Mouse (Mus musculus) stomach, postnatal 0 days (tissue): ENCODE results near the gene Mcm3ap. TPM values are rescaled to one million over a fixed set of nuclear protein-coding genes. Genes with fewer than 3 reads are reported as not detected.
A peak's percentile ranks its signal among the peaks of the same experiment; 100 is the strongest.

Experiments
- ATAC-seq: fragments of 200-750 bp; cut with Nextera tagmentation; 2 replicates; pipeline ENCODE4 v1.8.0; 2017; ENCODE audit not compliant: low FRiP score, low TSS enrichment
- DNase-seq: peaks from one replicate; pipeline ENCODE4 v3.0.0-alpha.2; 2016; ENCODE audit warnings: low spot score
- H3K27ac ChIP-seq: fragments of 300-500 bp; sonication (generic); replicated peaks from 2 replicates; pipeline ENCODE4 v1.5.1; 2014; ENCODE audit warnings: mild to moderate bottlenecking, control low read depth
- H3K27me3 ChIP-seq: fragments of 300-500 bp; sonication (generic); 2 replicates; pipeline ENCODE4 v1.6.1; 2014; ENCODE audit warnings: low read length; ENCODE audit not compliant: control insufficient read depth, insufficient read depth
- H3K36me3 ChIP-seq: fragments of 300-500 bp; sonication (generic); 2 replicates; pipeline ENCODE4 v1.6.1; 2014; ENCODE audit warnings: low read length, mixed read lengths; ENCODE audit not compliant: control insufficient read depth, insufficient read depth
- H3K4me1 ChIP-seq: fragments of 300-500 bp; sonication (generic); replicated peaks from 2 replicates; pipeline ENCODE4 v1.6.1; 2014; ENCODE audit warnings: antibody characterized with exemption; ENCODE audit not compliant: control insufficient read depth, insufficient read depth
- H3K4me2 ChIP-seq: fragments of 300-500 bp; sonication (generic); replicated peaks from 2 replicates; pipeline ENCODE4 v1.6.1; 2014; ENCODE audit warnings: low read depth, mild to moderate bottlenecking, control low read depth, moderate library complexity
- H3K4me3 ChIP-seq: fragments of 300-500 bp; sonication (generic); 2 replicates; pipeline ENCODE4 v1.5.1; 2014; ENCODE audit warnings: low read depth, low read length, control low read depth
- H3K9ac ChIP-seq: fragments of 300-500 bp; sonication (generic); 2 replicates; pipeline ENCODE4 v1.6.1; 2014; ENCODE audit warnings: mild to moderate bottlenecking, low read length, control low read depth, mixed read lengths
- H3K9me3 ChIP-seq: fragments of 300-500 bp; sonication (generic); 2 replicates; pipeline ENCODE4 v1.6.1; 2016; ENCODE audit warnings: low read length; ENCODE audit not compliant: control insufficient read depth
- CTCF ChIP-seq: IDR thresholded peaks from 2 replicates; pipeline ENCODE4 v1.5.1; 2016; ENCODE audit warnings: antibody characterized with exemption, low read depth, mild to moderate bottlenecking, moderate library complexity
- EP300 ChIP-seq: optimal IDR thresholded peaks from 2 replicates; pipeline ENCODE3; 2016; ENCODE audit warnings: antibody characterized with exemption
- WGBS: fragments of 180-500 bp; shearing (Covaris S2); extraction: QIAGEN DNeasy Blood & Tissue Kit; methylation state at CpG from one replicate; pipeline ENCODE4 v1.1.7; 2014; 5-methylcytosine and 5-hydroxymethylcytosine counted together
- polyA plus RNA-seq: library from polyadenylated mRNA; unstranded; fragments of >200 nt; fragmentation: Nextera tagmentation; extraction: Ambion mirVana; gene quantifications from 2 replicates; pipeline ENCODE4 v1.2.1, GENCODE M21; 2015

Mcm3ap gene
- polyA plus RNA-seq, 1 experiment from 2014 or later: 22.7 TPM

GRCm38 (mm10) chr10:76531828-76532227 lies 63.1 kb downstream of the Mcm3ap start:
- TF ChIP-seq EP300 (no peak), CTCF (no peak)
- Histone ChIP-seq H3K27me3 (no peaks in the 10 kb centered on the region), H3K4me2 (peak overlapping the region; percentile 92), H3K36me3 (no peaks in the 10 kb centered on the region; the same call in 1 of the 2 replicates), H3K4me1 (no peaks in the 10 kb centered on the region), H3K4me3 (peak overlapping the region; percentile 59), H3K9me3 (no peaks in the 10 kb centered on the region), H3K9ac (peak overlapping the region; percentile 72), H3K27ac (peak overlapping the region; percentile 78)
- DNase-seq (no peak), ATAC-seq (peak; percentile 16)
- under 1% methylated on average over 14 of the region's 14 CpGs for WGBS

GRCm38 (mm10) chr10:76535526-76535925 lies 66.8 kb downstream of the Mcm3ap start:
- H3K27ac ChIP-seq: no peak overlapping the region
- no peaks in the 10 kb centered on the region for H3K27me3 ChIP-seq
- peaks cover 10% of the 10 kb centered on the region for H3K36me3 ChIP-seq
- no peaks in the 10 kb centered on the region for H3K4me1 ChIP-seq
- WGBS: 98% methylated on average over 7 of the region's 7 CpGs
- DNase-seq: no peak
- H3K4me2 ChIP-seq: no peak overlapping the region
- H3K4me3 ChIP-seq: no peak overlapping the region
- ATAC-seq: no peak
- TF ChIP-seq EP300 (no peak), CTCF (no peak)
- H3K9me3 ChIP-seq: no peaks in the 10 kb centered on the region
- no peak overlapping the region for H3K9ac ChIP-seq

GRCm38 (mm10) chr10:76537619-76538018 lies 68.9 kb downstream of the Mcm3ap start:
- Histone ChIP-seq H3K4me1 (no peaks in the 10 kb centered on the region), H3K9me3 (no peaks in the 10 kb centered on the region), H3K27ac (no peak overlapping the region), H3K27me3 (no peaks in the 10 kb centered on the region), H3K4me3 (no peak overlapping the region), H3K9ac (no peak overlapping the region), H3K4me2 (no peak overlapping the region), H3K36me3 (peaks cover 19% of the 10 kb centered on the region)
- ATAC-seq: peak; percentile 91
- 50% methylated on average over 9 of the region's 9 CpGs for WGBS
- peak; percentile 70 for DNase-seq
- TF ChIP-seq CTCF: no peak
- no peak for TF ChIP-seq EP300

GRCm38 (mm10) chr10:76541336-76542085 lies 72.8 kb downstream of the Mcm3ap start:
- WGBS: 90% methylated on average over 11 of the region's 11 CpGs
- Histone ChIP-seq H3K4me3 (no peak overlapping the region), H3K4me2 (no peak overlapping the region), H3K9me3 (no peaks in the 10 kb centered on the region), H3K27ac (no peak overlapping the region), H3K36me3 (peaks cover 30% of the 10 kb centered on the region), H3K27me3 (no peaks in the 10 kb centered on the region), H3K4me1 (no peaks in the 10 kb centered on the region), H3K9ac (no peak overlapping the region)
- no peak for TF ChIP-seq CTCF
- DNase-seq (no peak), ATAC-seq (no peak)

- ATAC-seq (no peak), DNase-seq (no peak)
- Histone ChIP-seq H3K4me2 (no peak overlapping the region), H3K36me3 (peaks cover 37% of the 10 kb centered on the region), H3K27ac (no peak overlapping the region), H3K9ac (no peak overlapping the region), H3K9me3 (no peaks in the 10 kb centered on the region), H3K4me1 (no peaks in the 10 kb centered on the region), H3K4me3 (no peak overlapping the region), H3K27me3 (no peaks in the 10 kb centered on the region)
- TF ChIP-seq EP300 (no peak), CTCF (no peak)
- 82% methylated on average over 10 of the region's 10 CpGs for WGBS
Observed at GRCm38 (mm10) chr10:76542636-76543375, 74.1 kb downstream of the Mcm3ap start.

GRCm38 (mm10) chr10:76546566-76546965 lies 77.8 kb downstream of the Mcm3ap start:
- Histone ChIP-seq H3K27ac (no peak overlapping the region), H3K36me3 (peaks cover 35% of the 10 kb centered on the region), H3K27me3 (no peaks in the 10 kb centered on the region), H3K4me3 (no peak overlapping the region), H3K9me3 (no peaks in the 10 kb centered on the region), H3K9ac (no peak overlapping the region), H3K4me1 (no peaks in the 10 kb centered on the region), H3K4me2 (no peak overlapping the region)
- ATAC-seq: no peak
- DNase-seq: no peak
- TF ChIP-seq CTCF: no peak
- TF ChIP-seq EP300: no peak
- WGBS: 91% methylated on average over 8 of the region's 8 CpGs
